Mouse (Mus musculus): ENCODE measurements at regions not wholly inside any gene's neighbourhood (a gene's known extent, or its start where the extent isn't known, plus 50 kb on each side); places are given as distances from the start of the nearest gene placed in this dataset.

DNA sequence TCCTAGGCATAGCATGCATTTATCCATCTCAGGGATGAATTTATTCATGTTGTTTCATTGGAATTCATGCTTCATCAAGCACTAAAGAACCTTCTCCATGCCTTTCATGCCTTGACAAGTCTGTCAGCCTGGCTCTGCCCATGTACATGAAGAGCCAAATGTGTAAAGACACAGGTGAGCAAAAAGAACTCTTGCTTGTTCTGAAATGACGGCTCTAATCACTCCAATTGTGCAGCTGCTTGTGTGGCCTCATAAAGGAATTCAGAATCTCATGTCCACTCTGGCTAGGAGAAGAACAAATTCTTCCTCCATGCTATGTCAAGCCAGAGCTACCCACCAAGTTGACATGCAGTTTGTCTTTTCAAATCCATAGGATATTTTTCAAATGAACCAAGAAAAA is 319.2 kb upstream of the Lmcd1 start:
- TF ChIP-seq CTCF (IDR thresholded peaks at IDR 0.05; ENCODE audit: low read depth, low read length) (no peak), POLR2A (IDR thresholded peaks at IDR 0.05; ENCODE audit: borderline replicate concordance, low read depth, low read length) (no peak)
